Mouse (Mus musculus) heart, embryonic 15.5 days (tissue): ENCODE results near the gene Mt2. TPM values are rescaled to one million over a fixed set of nuclear protein-coding genes. Genes with fewer than 3 reads are reported as not detected.
A peak's percentile ranks its signal among the peaks of the same experiment; 100 is the strongest.

Experiments
- ATAC-seq: fragments of 200-750 bp; cut with Nextera tagmentation; replicated peaks from 2 replicates; pipeline ENCODE4 v1.8.0; 2017; ENCODE audit warnings: low read depth, moderate TSS enrichment; ENCODE audit not compliant: insufficient number of reproducible peaks, insufficient read depth, low FRiP score
- H3K27ac ChIP-seq: fragments of 300-500 bp; sonication (generic); 2 replicates; pipeline ENCODE4 v1.5.1; 2015; ENCODE audit warnings: mild to moderate bottlenecking, inconsistent platforms
- H3K27me3 ChIP-seq: fragments of 300-500 bp; sonication (generic); 2 replicates; pipeline ENCODE4 v1.6.1; 2015; ENCODE audit warnings: inconsistent platforms
- H3K36me3 ChIP-seq: fragments of 300-500 bp; sonication (generic); 2 replicates; pipeline ENCODE4 v1.6.1; 2015; ENCODE audit warnings: mild to moderate bottlenecking, inconsistent platforms
- H3K4me1 ChIP-seq: fragments of 300-500 bp; sonication (generic); replicated peaks from 2 replicates; pipeline ENCODE4 v1.6.1; 2015; ENCODE audit warnings: inconsistent platforms
- H3K4me2 ChIP-seq: fragments of 300-500 bp; sonication (generic); 2 replicates; pipeline ENCODE4 v1.6.1; 2015; ENCODE audit warnings: inconsistent platforms, mild to moderate bottlenecking, moderate library complexity
- H3K4me3 ChIP-seq: fragments of 300-500 bp; sonication (generic); 2 replicates; pipeline ENCODE4 v1.5.1; 2015; ENCODE audit warnings: mild to moderate bottlenecking, inconsistent platforms
- H3K9ac ChIP-seq: fragments of 300-500 bp; sonication (generic); 2 replicates; pipeline ENCODE4 v1.6.1; 2015; ENCODE audit warnings: mild to moderate bottlenecking, inconsistent platforms
- H3K9me3 ChIP-seq: fragments of 300-500 bp; sonication (generic); replicated peaks from 2 replicates; pipeline ENCODE4 v1.6.1; 2016; ENCODE audit warnings: inconsistent platforms
- WGBS: fragments of 180-500 bp; shearing (Covaris S2); methylation state at CpG from one replicate; pipeline ENCODE4 v1.1.7; 2015; ENCODE audit warnings: mixed read lengths; 5-methylcytosine and 5-hydroxymethylcytosine counted together
- polyA plus RNA-seq: library from polyadenylated mRNA; unstranded; fragments of >200 nt; fragmentation: Nextera tagmentation; extraction: Ambion mirVana; gene quantifications from 2 replicates; pipeline ENCODE4 v1.2.1, GENCODE M21; 2015

Gene Mt2
- polyA plus RNA-seq, 1 experiment from 2014 or later = 51.2 TPM

DNA sequence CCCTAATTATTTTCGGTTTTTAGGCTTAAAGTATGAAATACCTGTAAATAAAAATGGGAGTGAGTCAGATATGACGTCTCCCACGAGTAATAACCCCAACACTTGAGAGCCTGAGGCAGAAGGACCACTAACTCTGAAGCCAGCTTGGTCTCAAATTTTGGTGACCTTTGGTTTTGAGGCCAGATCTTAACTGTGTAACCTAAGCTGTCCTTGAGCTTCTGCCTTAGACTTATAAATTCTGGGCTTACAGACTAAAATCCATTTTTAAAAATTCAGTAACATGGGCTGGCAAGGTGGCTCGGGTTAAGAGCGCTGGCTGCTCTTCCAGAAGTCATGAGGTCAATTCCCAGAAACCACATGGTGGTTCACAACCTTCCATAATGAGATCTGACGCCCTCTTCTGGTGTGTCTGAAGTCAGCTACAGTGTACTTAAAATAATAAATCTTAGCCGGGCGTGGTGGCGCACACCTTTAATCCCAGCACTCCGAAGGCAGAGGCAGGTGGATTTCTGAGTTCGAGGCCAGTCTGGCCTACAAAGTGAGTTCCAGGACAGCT is 1.5 kb downstream of the Mt2 start:
- ATAC-seq = no peak
- H3K4me3 ChIP-seq = no peak overlapping the region
- H3K4me2 ChIP-seq = peak overlapping the region; percentile 97
- WGBS = 54% methylated on average over 11 of the region's 11 CpGs
- H3K9ac ChIP-seq = no peak overlapping the region
- H3K36me3 ChIP-seq = no peaks in the 10 kb centered on the region
- H3K27ac ChIP-seq = no peak overlapping the region
- peaks cover 29% of the 10 kb centered on the region for H3K4me1 ChIP-seq
- peaks cover 76% of the 10 kb centered on the region for H3K27me3 ChIP-seq
- no peaks in the 10 kb centered on the region for H3K9me3 ChIP-seq

GRCm38 (mm10) chr8:94174619-94175213 is 2.3 kb downstream of the Mt2 start:
- Histone ChIP-seq H3K9ac (no peak overlapping the region), H3K4me2 (no peak overlapping the region), H3K27me3 (peaks cover 76% of the 10 kb centered on the region), H3K27ac (no peak overlapping the region), H3K36me3 (no peaks in the 10 kb centered on the region), H3K4me3 (no peak overlapping the region), H3K4me1 (peaks cover 32% of the 10 kb centered on the region), H3K9me3 (no peaks in the 10 kb centered on the region)
- 34% methylated on average over 7 of the region's 7 CpGs for WGBS
- no peak for ATAC-seq

DNA sequence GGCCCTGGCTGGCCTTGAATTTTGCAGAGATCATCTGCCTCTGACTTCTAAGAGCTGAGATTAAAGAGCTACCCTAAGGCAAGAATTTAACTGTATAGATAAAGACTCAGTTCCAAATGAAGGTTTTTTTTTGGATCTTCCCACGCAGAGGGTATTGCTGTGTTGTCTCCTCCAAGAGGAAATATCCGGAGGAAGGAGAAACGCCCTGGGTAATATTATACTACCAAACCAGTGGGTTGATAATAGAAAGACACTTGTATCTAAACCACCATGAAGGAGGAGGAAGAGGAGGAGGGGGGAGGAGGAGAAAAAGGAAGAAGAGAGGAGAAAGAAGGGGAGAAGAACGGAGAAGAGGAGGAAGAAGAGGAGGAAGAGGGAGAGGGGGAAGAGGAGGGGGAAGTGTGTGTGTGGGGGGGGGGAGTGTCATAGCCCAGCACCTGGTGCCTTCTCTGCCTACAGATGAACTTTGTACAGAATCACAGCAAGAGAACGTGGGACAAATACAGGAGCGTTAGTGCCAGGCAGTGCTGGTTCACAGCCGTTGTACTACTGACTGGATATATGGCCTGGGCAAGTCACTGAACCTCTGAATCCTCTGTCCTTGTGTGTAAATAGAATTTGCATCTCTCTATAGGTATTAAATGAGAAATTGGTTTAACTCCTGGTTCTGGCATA is 5.4 kb downstream of the Mt2 start:
- peaks cover 23% of the 10 kb centered on the region for H3K4me1 ChIP-seq
- peak overlapping the region; percentile 93; the same call in 1 of the 2 replicates for H3K27ac ChIP-seq
- no peaks in the 10 kb centered on the region for H3K9me3 ChIP-seq
- 66% methylated on average over 7 of the region's 7 CpGs for WGBS
- H3K4me3 ChIP-seq = no peak overlapping the region
- no peak for ATAC-seq
- H3K27me3 ChIP-seq = peaks cover 69% of the 10 kb centered on the region
- H3K9ac ChIP-seq = no peak overlapping the region
- H3K4me2 ChIP-seq = peak overlapping the region; percentile 81; the same call in 1 of the 2 replicates
- H3K36me3 ChIP-seq = no peaks in the 10 kb centered on the region

DNA sequence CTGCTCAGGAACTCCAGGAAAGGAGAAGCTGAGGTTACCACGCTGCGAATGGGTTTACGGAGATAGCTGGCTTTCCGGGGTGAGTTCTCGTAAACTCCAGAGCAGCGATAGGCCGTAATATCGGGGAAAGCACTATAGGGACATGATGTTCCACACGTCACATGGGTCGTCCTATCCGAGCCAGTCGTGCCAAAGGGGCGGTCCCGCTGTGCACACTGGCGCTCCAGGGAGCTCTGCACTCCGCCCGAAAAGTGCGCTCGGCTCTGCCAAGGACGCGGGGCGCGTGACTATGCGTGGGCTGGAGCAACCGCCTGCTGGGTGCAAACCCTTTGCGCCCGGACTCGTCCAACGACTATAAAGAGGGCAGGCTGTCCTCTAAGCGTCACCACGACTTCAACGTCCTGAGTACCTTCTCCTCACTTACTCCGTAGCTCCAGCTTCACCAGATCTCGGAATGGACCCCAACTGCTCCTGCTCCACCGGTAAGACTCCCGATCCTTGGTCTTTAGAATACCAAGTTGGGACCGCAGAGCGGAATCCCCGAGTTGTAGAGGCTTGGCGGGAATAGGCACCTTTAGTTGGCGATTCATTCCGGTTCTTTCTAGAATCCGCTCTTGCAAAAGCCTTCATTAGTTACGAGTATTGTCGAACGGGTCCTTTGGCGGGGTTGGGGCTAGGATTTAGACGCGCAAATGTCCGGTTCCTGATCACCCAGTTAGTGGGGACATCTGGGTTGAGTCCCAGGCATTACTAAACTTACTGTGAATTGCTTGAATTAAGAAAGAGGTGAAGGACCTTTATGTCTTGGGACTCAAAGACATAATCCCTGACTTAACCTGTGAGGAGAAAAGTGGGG is 6.6 kb downstream of the Mt2 start, which contains the start of gene Mt1:
TSS of gene Mt1 (plus strand) at position 226 of the 856 bp plus-strand sequence.
- peak within 1 kb of the TSS; percentile 74 for H3K9ac ChIP-seq
- peak within 1 kb of the TSS; percentile 64 for H3K4me3 ChIP-seq
- H3K9me3 ChIP-seq = no peaks in the 10 kb centered on the region
- peaks cover 28% of the 10 kb centered on the region for H3K4me1 ChIP-seq
- peak within 1 kb of the TSS; percentile 93 for H3K27ac ChIP-seq
- H3K4me2 ChIP-seq = peak within 1 kb of the TSS; percentile 81
- ATAC-seq = peak; percentile 93
- under 1% methylated on average over 50 of the region's 50 CpGs for WGBS
- H3K36me3 ChIP-seq = no peaks in the 10 kb centered on the region
- H3K27me3 ChIP-seq = peaks cover 63% of the 10 kb centered on the region

GRCm38 (mm10) chr8:94179713-94180560 is 7.5 kb downstream of the Mt2 start:
- peaks cover 63% of the 10 kb centered on the region for H3K27me3 ChIP-seq
- 6% methylated on average over 25 of the region's 25 CpGs for WGBS

DNA sequence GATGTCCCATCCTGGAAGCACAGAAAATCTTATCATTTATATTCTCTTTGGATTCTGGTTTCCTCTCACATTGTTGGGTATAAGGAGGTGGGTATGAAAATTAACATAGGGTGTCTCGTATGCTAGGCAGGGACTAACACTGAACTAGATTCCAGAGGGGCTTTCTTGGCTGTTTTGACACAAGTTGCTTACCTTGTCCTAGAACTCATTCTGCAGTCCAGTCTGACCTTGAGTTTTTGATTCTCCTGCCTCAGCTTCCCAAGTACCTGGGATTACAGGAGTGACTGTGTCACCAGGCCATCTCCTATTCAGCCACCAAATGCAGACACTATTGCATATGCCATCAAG is 8.1 kb downstream of the Mt2 start:
- H3K9ac ChIP-seq = no peak overlapping the region
- 88% methylated on average over 1 of the region's 1 CpGs for WGBS

More at GRCm38 (mm10) chr8:94179713-94180560, 7.5 kb downstream of the Mt2 start:
- Histone ChIP-seq H3K27ac (peak overlapping the region; percentile 93), H3K4me2 (peak overlapping the region; percentile 81), H3K9me3 (no peaks in the 10 kb centered on the region), H3K4me1 (peaks cover 28% of the 10 kb centered on the region), H3K9ac (peak overlapping the region; percentile 74), H3K36me3 (no peaks in the 10 kb centered on the region), H3K4me3 (peak overlapping the region; percentile 64)
- ATAC-seq = no peak

GRCm38 (mm10) chr8:94182055-94182929 is 9.8 kb downstream of the Mt2 start:
- Histone ChIP-seq H3K9me3 (no peaks in the 10 kb centered on the region), H3K27me3 (peaks cover 57% of the 10 kb centered on the region), H3K4me3 (peak overlapping the region; percentile 42), H3K27ac (peak overlapping the region; percentile 46), H3K9ac (peak overlapping the region; percentile 40), H3K4me1 (peaks cover 39% of the 10 kb centered on the region), H3K36me3 (no peaks in the 10 kb centered on the region), H3K4me2 (peak overlapping the region; percentile 65)
- 65% methylated on average over 13 of the region's 13 CpGs for WGBS
- no peak for ATAC-seq

More for the DNA sequence above, 8.1 kb downstream of the Mt2 start:
- no peaks in the 10 kb centered on the region for H3K36me3 ChIP-seq
- no peaks in the 10 kb centered on the region for H3K9me3 ChIP-seq
- peak overlapping the region; percentile 64 for H3K4me3 ChIP-seq
- peak overlapping the region; percentile 81 for H3K4me2 ChIP-seq
- peaks cover 28% of the 10 kb centered on the region for H3K4me1 ChIP-seq
- no peak overlapping the region for H3K27ac ChIP-seq
- ATAC-seq = no peak
- peaks cover 60% of the 10 kb centered on the region for H3K27me3 ChIP-seq

- under 1% methylated on average over 16 of the region's 16 CpGs for WGBS
- Histone ChIP-seq H3K9ac (peak overlapping the region; percentile 40), H3K4me1 (peaks cover 43% of the 10 kb centered on the region)
Measured at GRCm38 (mm10) chr8:94183117-94183516, 10.7 kb downstream of the Mt2 start.

GRCm38 (mm10) chr8:94184357-94184843 is 11.9 kb downstream of the Mt2 start:
- H3K27me3 ChIP-seq = peaks cover 55% of the 10 kb centered on the region
- no peak overlapping the region for H3K4me2 ChIP-seq
- H3K4me3 ChIP-seq = no peak overlapping the region
- H3K27ac ChIP-seq = no peak overlapping the region
- 41% methylated on average over 12 of the region's 12 CpGs for WGBS
- H3K9me3 ChIP-seq = no peaks in the 10 kb centered on the region
- peaks cover 41% of the 10 kb centered on the region for H3K4me1 ChIP-seq
- no peak overlapping the region for H3K9ac ChIP-seq
- no peaks in the 10 kb centered on the region for H3K36me3 ChIP-seq
- no peak for ATAC-seq

More at GRCm38 (mm10) chr8:94183117-94183516, 10.7 kb downstream of the Mt2 start:
- Histone ChIP-seq H3K36me3 (no peaks in the 10 kb centered on the region), H3K27ac (peak overlapping the region; percentile 46; the same call in 1 of the 2 replicates), H3K4me2 (peak overlapping the region; percentile 65), H3K4me3 (peak overlapping the region; percentile 42), H3K27me3 (peaks cover 58% of the 10 kb centered on the region), H3K9me3 (no peaks in the 10 kb centered on the region)
- peak; percentile 40 for ATAC-seq
